Mouse (Mus musculus) heart, adult 10 weeks (tissue): Measurements from ENCODE around the gene Scd1. TPM values are rescaled to one million over a fixed set of nuclear protein-coding genes. Genes with fewer than 3 reads are reported as not detected.

ENCODE experiments used
- polyA plus RNA-seq: library from polyadenylated mRNA; stranded (reverse); fragments of 350-450 nt; fragmentation: Illumina TruSeq; extraction: RNeasy Lipid Tissue Mini Kit (QIAGEN cat#74804); gene quantifications from one replicate; pipeline ENCODE4 v1.2.3, GENCODE M21; 2014; ENCODE audit warnings: low read depth, low replicate concordance

Gene Scd1
- polyA plus RNA-seq: 33.8 TPM

DNA sequence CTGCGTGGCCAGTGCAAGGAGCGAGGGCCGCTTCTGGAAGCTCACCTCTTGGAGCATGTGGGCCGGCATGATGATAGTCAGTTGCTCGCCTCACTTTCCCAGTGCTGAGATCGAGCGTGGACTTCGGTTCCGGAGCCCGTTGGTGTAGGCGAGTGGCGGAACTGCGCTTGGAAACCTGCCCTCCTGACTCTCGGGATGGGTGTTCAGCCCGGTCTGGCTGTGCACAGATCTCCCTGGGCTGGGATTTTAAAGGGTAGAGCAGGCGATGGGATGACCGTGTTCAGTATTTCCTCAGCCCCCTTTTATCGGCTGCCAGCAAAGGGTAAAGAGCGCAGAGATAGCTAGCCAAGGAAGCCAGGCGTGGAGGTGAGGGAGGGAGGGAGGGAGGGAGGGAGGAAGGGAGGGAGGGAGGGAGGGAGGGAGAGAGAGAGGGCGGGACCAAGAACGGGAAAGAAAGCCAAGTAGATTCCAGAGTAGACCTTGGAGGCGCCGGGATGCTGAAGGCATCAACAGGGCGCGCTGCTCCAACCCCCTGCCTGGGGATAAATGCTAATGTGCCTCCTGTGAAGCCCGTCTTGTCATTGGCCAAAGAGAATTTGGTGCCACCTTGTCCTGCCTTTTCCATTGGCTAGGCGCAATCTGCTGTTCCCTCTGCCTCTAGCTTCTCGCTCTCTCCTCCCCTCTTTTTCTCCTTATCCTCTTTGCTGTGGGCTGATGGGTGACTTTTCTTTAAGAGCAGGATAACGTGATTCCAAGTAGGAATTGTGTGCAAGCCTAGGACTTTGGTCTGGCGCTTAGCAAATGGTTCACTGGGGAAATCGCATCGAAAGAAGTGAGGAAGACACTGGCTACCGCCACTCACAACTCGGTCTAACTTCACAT, at the start of gene Scd1:
Gene Scd1, minus strand, starts transcription at position 539 of the 882 bp plus-strand sequence.

Other genes starting within 250 kb of the Scd1 start
- not detected for gene Pkd2l1, start 215.4 kb downstream of the Scd1 start, polyA plus RNA-seq
- not detected for gene Scd3, start 204.6 kb downstream of the Scd1 start, polyA plus RNA-seq
- gene Scd2, start 114.2 kb downstream of the Scd1 start, polyA plus RNA-seq: 14.5 TPM
- 13.2 TPM for gene Scd4, start 74.8 kb downstream of the Scd1 start, polyA plus RNA-seq
- gene Wnt8b, start 85.6 kb upstream of the Scd1 start, polyA plus RNA-seq: not detected
- gene Sec31b, start 138.0 kb upstream of the Scd1 start, polyA plus RNA-seq: 20.0 TPM
- not detected for gene Gm20538, start 145.0 kb upstream of the Scd1 start, polyA plus RNA-seq
- 1,751 TPM for gene Ndufb8, start 147.6 kb upstream of the Scd1 start, polyA plus RNA-seq
- gene Hif1an, start 155.0 kb upstream of the Scd1 start, polyA plus RNA-seq: 40.7 TPM